Mouse (Mus musculus) bone marrow macrophage, adult 2 months (primary cell): ENCODE results near the gene Mgea5. TPM values are rescaled to one million over a fixed set of nuclear protein-coding genes. Genes with fewer than 3 reads are reported as not detected.

ENCODE experiments used
- H3K27ac ChIP-seq: 2 replicates; pipeline ENCODE4 v1.5.1; 2012; ENCODE audit warnings: low read depth, low read length; ENCODE audit not compliant: insufficient read depth
- H3K4me1 ChIP-seq: 2 replicates; pipeline ENCODE4 v1.6.1; 2012; ENCODE audit warnings: low read length; ENCODE audit not compliant: control insufficient read depth, insufficient read depth
- H3K4me3 ChIP-seq: 2 replicates; pipeline ENCODE4 v1.5.1; 2012; ENCODE audit warnings: mild to moderate bottlenecking, low read length, moderate library complexity; ENCODE audit not compliant: insufficient read depth
- CTCF ChIP-seq: IDR thresholded peaks from 2 replicates; pipeline ENCODE4 v1.5.1; 2012; ENCODE audit warnings: low read depth, mild to moderate bottlenecking, low read length, moderate library complexity
- POLR2A ChIP-seq: IDR thresholded peaks from 2 replicates; pipeline ENCODE4 v1.6.1; 2012; ENCODE audit warnings: mild to moderate bottlenecking, low read depth, low read length, borderline replicate concordance
- polyA plus RNA-seq: library from polyadenylated mRNA; stranded (reverse); fragments of >200 nt; gene quantifications from 2 replicates; pipeline ENCODE4 v1.2.4, GENCODE M21; 2012; ENCODE audit not compliant: missing spikeins, insufficient read depth, insufficient read length

Gene Mgea5
- polyA plus RNA-seq, 1 experiment = 84.9 TPM

- Histone ChIP-seq H3K4me1 (no peaks in the 10 kb centered on the region), H3K4me3 (no peak overlapping the region), H3K27ac (no peak overlapping the region)
- TF ChIP-seq CTCF = no peak
- no peak for TF ChIP-seq POLR2A
Measured at GRCm38 (mm10) chr19:45802702-45803101, 19.1 kb upstream of the Mgea5 start.

GRCm38 (mm10) chr19:45796879-45797278, 13.2 kb upstream of the Mgea5 start:
- H3K27ac ChIP-seq = no peak overlapping the region
- H3K4me1 ChIP-seq = no peaks in the 10 kb centered on the region
- no peak overlapping the region for H3K4me3 ChIP-seq
- TF ChIP-seq CTCF = no peak
- TF ChIP-seq POLR2A = no peak

GRCm38 (mm10) chr19:45796061-45796556, 12.5 kb upstream of the Mgea5 start:
- Histone ChIP-seq H3K4me3 (no peak overlapping the region), H3K27ac (no peak overlapping the region), H3K4me1 (no peaks in the 10 kb centered on the region; the same call in 1 of the 2 replicates)
- TF ChIP-seq CTCF (no peak), POLR2A (no peak)

- Histone ChIP-seq H3K4me1 (peaks cover 5% of the 10 kb centered on the region), H3K27ac (no peak overlapping the region), H3K4me3 (no peak overlapping the region)
- TF ChIP-seq CTCF = no peak
- no peak for TF ChIP-seq POLR2A
Measured at GRCm38 (mm10) chr19:45795406-45795944, 11.8 kb upstream of the Mgea5 start.

GRCm38 (mm10) chr19:45794718-45795117, 11.1 kb upstream of the Mgea5 start:
- Histone ChIP-seq H3K4me1 (peaks cover 7% of the 10 kb centered on the region), H3K27ac (no peak overlapping the region), H3K4me3 (no peak overlapping the region)
- TF ChIP-seq POLR2A = no peak
- TF ChIP-seq CTCF = no peak

- no peak for TF ChIP-seq CTCF
- TF ChIP-seq POLR2A = no peak
- H3K4me3 ChIP-seq = no peak overlapping the region
- H3K4me1 ChIP-seq = peaks cover 7% of the 10 kb centered on the region
Measured at GRCm38 (mm10) chr19:45792404-45792803, 8.8 kb upstream of the Mgea5 start.

GRCm38 (mm10) chr19:45789888-45790874, 6.5 kb upstream of the Mgea5 start:
- Histone ChIP-seq H3K27ac (peak overlapping the region; percentile 71), H3K4me1 (peaks cover 10% of the 10 kb centered on the region), H3K4me3 (no peak overlapping the region)
- TF ChIP-seq CTCF (no peak), POLR2A (no peak)

More at GRCm38 (mm10) chr19:45792404-45792803, 8.8 kb upstream of the Mgea5 start:
- H3K27ac ChIP-seq = no peak overlapping the region

- no peak overlapping the region for H3K27ac ChIP-seq
- H3K4me3 ChIP-seq = no peak overlapping the region
- TF ChIP-seq CTCF (no peak), POLR2A (no peak)
- peaks cover 10% of the 10 kb centered on the region for H3K4me1 ChIP-seq
Measured at GRCm38 (mm10) chr19:45789365-45789764, 5.7 kb upstream of the Mgea5 start.

- Histone ChIP-seq H3K4me3 (no peak overlapping the region), H3K27ac (no peak overlapping the region), H3K4me1 (peaks cover 14% of the 10 kb centered on the region)
- no peak for TF ChIP-seq CTCF
- no peak for TF ChIP-seq POLR2A
Measured at GRCm38 (mm10) chr19:45788337-45788736, 4.7 kb upstream of the Mgea5 start.

- Histone ChIP-seq H3K27ac (no peak overlapping the region), H3K4me1 (peaks cover 14% of the 10 kb centered on the region), H3K4me3 (no peak overlapping the region)
- TF ChIP-seq CTCF (no peak), POLR2A (no peak)
Measured at GRCm38 (mm10) chr19:45787450-45787849, 3.8 kb upstream of the Mgea5 start.
